Mouse (Mus musculus): Measurements from ENCODE around the gene Tet2.

Tet2 gene

GRCm38 (mm10) chr3:133435774-133436148, 109.2 kb downstream of the Tet2 start:
- no peak for DNase-seq

GRCm38 (mm10) chr3:133435141-133435773, 109.7 kb downstream of the Tet2 start:
- DNase-seq = no peak

GRCm38 (mm10) chr3:133429394-133430173, 115.4 kb downstream of the Tet2 start:
- DNase-seq = no peak

- no peak for DNase-seq
Measured at GRCm38 (mm10) chr3:133428003-133428402, 116.9 kb downstream of the Tet2 start.

- no peak for DNase-seq
Measured at GRCm38 (mm10) chr3:133423073-133423472, 121.9 kb downstream of the Tet2 start.

GRCm38 (mm10) chr3:133414747-133415146, 130.2 kb downstream of the Tet2 start:
- no peak for DNase-seq

All from thymus, postnatal 4 days (tissue).